Mouse (Mus musculus) lung, embryonic 14.5 days (tissue): Measurements from ENCODE around the gene Pogz. TPM values are rescaled to one million over a fixed set of nuclear protein-coding genes. Genes with fewer than 3 reads are reported as not detected.
A peak's percentile ranks its signal among the peaks of the same experiment; 100 is the strongest.

Experiments
- ATAC-seq: fragments of 200-750 bp; cut with Nextera tagmentation; 2 replicates; pipeline ENCODE4 v1.8.0; 2017; ENCODE audit warnings: mild to moderate bottlenecking, moderate TSS enrichment, moderate library complexity; ENCODE audit not compliant: insufficient read depth
- DNase-seq: peaks from one replicate; pipeline ENCODE4 v3.0.0-alpha.2; 2015
- H3K27ac ChIP-seq: fragments of 300-500 bp; sonication (generic); 2 replicates; pipeline ENCODE4 v1.5.1; 2014; ENCODE audit warnings: low read depth, mild to moderate bottlenecking, moderate library complexity
- H3K27me3 ChIP-seq: fragments of 300-500 bp; sonication (generic); 2 replicates; pipeline ENCODE4 v1.6.1; 2014; ENCODE audit warnings: low read length, control low read depth; ENCODE audit not compliant: insufficient read depth
- H3K36me3 ChIP-seq: fragments of 300-500 bp; sonication (generic); 2 replicates; pipeline ENCODE4 v1.6.1; 2014; ENCODE audit warnings: control low read depth; ENCODE audit not compliant: insufficient read depth
- H3K4me1 ChIP-seq: fragments of 300-500 bp; sonication (generic); 2 replicates; pipeline ENCODE4 v1.6.1; 2014; ENCODE audit warnings: antibody characterized with exemption, control low read depth; ENCODE audit not compliant: insufficient read depth
- H3K4me2 ChIP-seq: fragments of 300-500 bp; sonication (generic); 2 replicates; pipeline ENCODE4 v1.6.1; 2014; ENCODE audit warnings: mild to moderate bottlenecking
- H3K4me3 ChIP-seq: fragments of 300-500 bp; sonication (generic); 2 replicates; pipeline ENCODE4 v1.5.1; 2014; ENCODE audit warnings: low read depth, low read length
- H3K9ac ChIP-seq: fragments of 300-500 bp; sonication (generic); 2 replicates; pipeline ENCODE4 v1.6.1; 2014
- H3K9me3 ChIP-seq: fragments of 300-500 bp; sonication (generic); 2 replicates; pipeline ENCODE4 v1.6.1; 2016; ENCODE audit warnings: low read depth, low read length, control low read depth
- CTCF ChIP-seq: IDR thresholded peaks from 2 replicates; pipeline ENCODE4 v1.5.1; 2016; ENCODE audit warnings: antibody characterized with exemption, low read depth
- whole genome bisulfite sequencing: fragments of 180-500 bp; shearing (Covaris S2); extraction: QIAGEN DNeasy Blood & Tissue Kit; methylation state at CpG from one replicate; pipeline ENCODE4 v1.1.7; 2014; 5-methylcytosine and 5-hydroxymethylcytosine counted together
- polyA plus RNA-seq: library from polyadenylated mRNA; unstranded; fragments of >200 nt; fragmentation: Nextera tagmentation; extraction: Ambion mirVana; gene quantifications from 2 replicates; pipeline ENCODE4 v1.2.1, GENCODE M21; 2014

Pogz gene
- polyA plus RNA-seq, 1 experiment from 2014 or later: 22.1 TPM

GRCm38 (mm10) chr3:94849338-94849737, 12.0 kb downstream of the Pogz start:
- H3K9ac ChIP-seq: no peak overlapping the region
- DNase-seq: peak; percentile 91
- H3K36me3 ChIP-seq: peaks cover 7% of the 10 kb centered on the region
- H3K27ac ChIP-seq: no peak overlapping the region
- no peaks in the 10 kb centered on the region for H3K4me1 ChIP-seq
- H3K4me3 ChIP-seq: no peak overlapping the region
- no peak overlapping the region for H3K4me2 ChIP-seq
- peak; percentile 63 for TF ChIP-seq CTCF
- peak; percentile 52; the same call in 1 of the 2 replicates for ATAC-seq
- WGBS: 15% methylated on average over 1 of the region's 1 CpGs
- no peaks in the 10 kb centered on the region for H3K27me3 ChIP-seq
- no peaks in the 10 kb centered on the region for H3K9me3 ChIP-seq

DNA sequence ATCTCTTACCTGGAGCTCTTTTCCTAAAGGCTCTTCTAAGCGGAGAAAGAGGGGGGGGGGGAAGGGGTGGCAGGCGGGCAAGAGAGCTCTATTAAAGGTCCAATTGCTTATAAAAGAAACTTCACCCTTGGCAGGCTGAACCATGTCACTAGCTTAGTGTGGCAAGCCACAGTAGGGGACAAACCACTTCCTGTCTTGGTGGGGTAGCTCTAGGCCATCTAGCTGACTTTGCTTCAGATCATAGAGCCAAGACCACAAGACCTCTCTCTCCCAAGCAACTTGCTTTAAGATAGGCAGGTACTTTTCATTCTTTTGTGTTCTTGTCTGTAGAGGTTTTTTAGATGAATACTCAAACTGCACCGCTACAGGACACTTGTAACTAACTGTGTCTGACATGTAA, 14.4 kb downstream of the Pogz start:
- no peak overlapping the region for H3K27ac ChIP-seq
- DNase-seq (no peak), ATAC-seq (no peak)
- H3K9ac ChIP-seq: no peak overlapping the region
- no peak overlapping the region for H3K4me2 ChIP-seq
- peaks cover 29% of the 10 kb centered on the region for H3K36me3 ChIP-seq
- no peak overlapping the region for H3K4me3 ChIP-seq
- no peaks in the 10 kb centered on the region for H3K27me3 ChIP-seq
- no peak for TF ChIP-seq CTCF
- WGBS: 74% methylated on average over 3 of the region's 3 CpGs
- no peaks in the 10 kb centered on the region for H3K4me1 ChIP-seq
- H3K9me3 ChIP-seq: no peaks in the 10 kb centered on the region

- Histone ChIP-seq H3K27ac (no peak overlapping the region), H3K4me2 (no peak overlapping the region), H3K36me3 (peaks cover 34% of the 10 kb centered on the region), H3K4me1 (no peaks in the 10 kb centered on the region), H3K9me3 (no peaks in the 10 kb centered on the region), H3K27me3 (no peaks in the 10 kb centered on the region), H3K9ac (no peak overlapping the region), H3K4me3 (no peak overlapping the region)
- 91% methylated on average over 3 of the region's 3 CpGs for WGBS
- TF ChIP-seq CTCF: no peak
- DNase-seq: no peak
- no peak for ATAC-seq
Observed at GRCm38 (mm10) chr3:94852215-94852614, 14.8 kb downstream of the Pogz start.

- TF ChIP-seq CTCF: no peak
- Histone ChIP-seq H3K4me2 (no peak overlapping the region), H3K9ac (no peak overlapping the region), H3K36me3 (peaks cover 80% of the 10 kb centered on the region), H3K4me1 (no peaks in the 10 kb centered on the region), H3K27me3 (no peaks in the 10 kb centered on the region), H3K4me3 (no peak overlapping the region), H3K9me3 (no peaks in the 10 kb centered on the region), H3K27ac (no peak overlapping the region)
- WGBS: 80% methylated on average over 2 of the region's 2 CpGs
- no peak for DNase-seq
- ATAC-seq: no peak
Observed at GRCm38 (mm10) chr3:94859471-94859870, 22.1 kb downstream of the Pogz start.

- no peak for TF ChIP-seq CTCF
- H3K9me3 ChIP-seq: no peaks in the 10 kb centered on the region
- DNase-seq (no peak), ATAC-seq (no peak)
- no peak overlapping the region for H3K9ac ChIP-seq
- no peak overlapping the region for H3K27ac ChIP-seq
- no peaks in the 10 kb centered on the region for H3K4me1 ChIP-seq
- H3K36me3 ChIP-seq: peaks cover 87% of the 10 kb centered on the region
- WGBS: 97% methylated on average over 3 of the region's 3 CpGs
- H3K27me3 ChIP-seq: no peaks in the 10 kb centered on the region
- H3K4me3 ChIP-seq: no peak overlapping the region
- no peak overlapping the region for H3K4me2 ChIP-seq
Observed at GRCm38 (mm10) chr3:94869011-94869410, 31.6 kb downstream of the Pogz start.

DNA sequence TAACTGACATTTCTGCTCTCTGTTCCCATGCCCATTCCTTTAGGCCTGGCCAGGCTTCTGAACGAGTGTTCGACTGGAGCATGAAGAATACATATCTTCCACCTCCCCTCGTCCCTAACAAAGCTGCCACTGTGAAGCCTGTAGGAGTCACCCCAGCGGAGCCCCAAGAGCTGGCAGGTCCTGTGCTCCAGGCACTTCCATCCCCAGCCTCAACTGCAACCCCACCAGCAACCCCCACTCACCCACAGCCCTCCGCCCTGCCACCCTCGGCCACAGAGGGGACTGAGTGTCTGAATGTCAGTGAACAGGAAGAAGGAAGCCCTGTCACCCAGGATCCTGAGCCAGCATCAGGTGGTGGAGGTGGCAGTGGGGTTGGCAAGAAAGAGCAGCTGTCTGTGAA, 41.3 kb downstream of the Pogz start:
- ATAC-seq: no peak
- TF ChIP-seq CTCF: no peak
- no peaks in the 10 kb centered on the region for H3K4me1 ChIP-seq
- H3K36me3 ChIP-seq: peaks cover 100% of the 10 kb centered on the region
- no peak for DNase-seq
- H3K4me3 ChIP-seq: no peak overlapping the region
- H3K9ac ChIP-seq: no peak overlapping the region
- H3K4me2 ChIP-seq: no peak overlapping the region
- H3K9me3 ChIP-seq: no peaks in the 10 kb centered on the region
- WGBS: 95% methylated on average over 6 of the region's 6 CpGs
- no peaks in the 10 kb centered on the region for H3K27me3 ChIP-seq
- no peak overlapping the region for H3K27ac ChIP-seq

- Histone ChIP-seq H3K4me1 (peaks cover 7% of the 10 kb centered on the region; the same call in 1 of the 2 replicates), H3K9ac (no peak overlapping the region), H3K27me3 (no peaks in the 10 kb centered on the region), H3K9me3 (no peaks in the 10 kb centered on the region), H3K4me2 (no peak overlapping the region), H3K4me3 (no peak overlapping the region), H3K36me3 (peaks cover 90% of the 10 kb centered on the region), H3K27ac (no peak overlapping the region)
- TF ChIP-seq CTCF: no peak
- ATAC-seq (no peak), DNase-seq (no peak)
- WGBS: 69% methylated on average over 4 of the region's 4 CpGs
Observed at GRCm38 (mm10) chr3:94881840-94882239, 44.5 kb downstream of the Pogz start.

DNA sequence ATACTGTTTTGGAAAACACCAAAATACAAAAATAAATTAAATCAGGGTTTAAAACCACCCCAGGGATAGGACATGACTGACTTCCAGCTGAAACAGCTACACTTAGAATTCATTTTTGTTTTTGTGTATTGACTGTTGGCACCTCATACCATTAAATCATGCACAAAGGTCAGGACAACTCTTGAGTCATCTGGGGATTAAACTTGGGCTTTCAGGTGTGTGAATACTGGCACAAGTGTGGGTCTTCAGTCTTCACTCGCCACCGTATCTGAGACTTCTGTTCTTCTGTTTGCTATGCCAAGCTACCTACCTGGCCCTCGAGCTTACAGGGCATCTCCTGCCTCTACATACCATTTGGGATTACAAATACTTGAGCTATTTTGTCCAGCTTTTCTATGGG, 45.2 kb downstream of the Pogz start:
- peaks cover 7% of the 10 kb centered on the region; the same call in 1 of the 2 replicates for H3K4me1 ChIP-seq
- H3K9ac ChIP-seq: no peak overlapping the region
- peaks cover 83% of the 10 kb centered on the region for H3K36me3 ChIP-seq
- DNase-seq (no peak), ATAC-seq (no peak)
- H3K4me2 ChIP-seq: no peak overlapping the region
- no peak overlapping the region for H3K27ac ChIP-seq
- WGBS: 83% methylated on average over 3 of the region's 3 CpGs
- H3K4me3 ChIP-seq: no peak overlapping the region
- TF ChIP-seq CTCF: no peak
- no peaks in the 10 kb centered on the region for H3K9me3 ChIP-seq
- H3K27me3 ChIP-seq: no peaks in the 10 kb centered on the region
